Mouse (Mus musculus): ENCODE results near the gene Sync. TPM values are rescaled to one million over a fixed set of nuclear protein-coding genes. Genes with fewer than 3 reads are reported as not detected.

The Sync gene
- total and polyA plus RNA-seq, 3 experiments, result 0.16 TPM; not detected in 2

- no peaks in the 10 kb centered on the region for H3K36me3 ChIP-seq (replicated peaks in 1 of 2; ENCODE audit: control insufficient read depth in 1 of 2, insufficient read depth in 1 of 2, low read length in 1 of 2)
- no peaks in the 10 kb centered on the region for H3K4me1 ChIP-seq (ENCODE audit: control insufficient read depth in 1 of 2, insufficient read depth in 2 of 2)
- dilution Hi-C loops (cut with MboI; ENCODE audit: extremely low pct_ligation_motif_present, extremely low pct_unique_long_range_greater_than_20kb, low sequenced_read_pairs) (no loop called here), in situ Hi-C loops (cut with MboI; ENCODE audit: low pct_ligation_motif_present, low pct_unique_long_range_greater_than_20kb, low sequenced_read_pairs) (no loop called here)
- no peak for DNase-seq (ENCODE audit: extremely low read depth)
- H3K9ac ChIP-seq (ENCODE audit: insufficient read depth, low read depth), result no peak overlapping the region
- no peak overlapping the region for H3K27ac ChIP-seq (ENCODE audit: insufficient read depth, low read depth)
- no peak for TF ChIP-seq KAT2A (IDR thresholded peaks at IDR 0.05; ENCODE audit: insufficient replicate concordance, low read length)
- no peak for TF ChIP-seq MXI1 (IDR thresholded peaks at IDR 0.05; ENCODE audit: low read depth, low read length)
- no peak for TF ChIP-seq MAX (IDR thresholded peaks at IDR 0.05; ENCODE audit: low read length)
- no peak for TF ChIP-seq ELF1 (IDR thresholded peaks at IDR 0.05; ENCODE audit: low read depth, low read length)
- no peak for TF ChIP-seq ETS1 (conservative IDR thresholded peaks at IDR 0.05; ENCODE audit: low read depth, low read length)
- TF ChIP-seq NELFE (IDR thresholded peaks at IDR 0.05; ENCODE audit: low read depth, low read length), result no peak
- TF ChIP-seq MAZ (IDR thresholded peaks at IDR 0.05; ENCODE audit: low read depth, low read length), result no peak
- no peak for TF ChIP-seq CTCF (conservative IDR thresholded peaks at IDR 0.05 in 1 of 2, IDR thresholded peaks at IDR 0.05 in 1 of 2; ENCODE audit: low read depth in 2 of 2, low read length in 2 of 2)
- TF ChIP-seq PAX5 (IDR thresholded peaks at IDR 0.05; ENCODE audit: low read length), result no peak
- TF ChIP-seq CHD2 (IDR thresholded peaks at IDR 0.05; ENCODE audit: low read length), result no peak
- TF ChIP-seq TBP (conservative IDR thresholded peaks at IDR 0.05; ENCODE audit: low read depth, low read length), result no peak
- TF ChIP-seq SIN3A (IDR thresholded peaks at IDR 0.05; ENCODE audit: low read length), result no peak
- H3K4me3 ChIP-seq (replicated peaks in 1 of 3; ENCODE audit: low read depth in 2 of 3, low read length in 2 of 3, poor library complexity in 1 of 3), result no peak overlapping the region
- H3K79me2 ChIP-seq (replicated peaks; ENCODE audit: control insufficient read depth, extremely low read depth, insufficient read depth, poor library complexity, severe bottlenecking), result no peaks in the 10 kb centered on the region
- H3K4me2 ChIP-seq (ENCODE audit: insufficient read depth, low read depth, poor library complexity, severe bottlenecking), result no peak overlapping the region
- H3K9me3 ChIP-seq (replicated peaks; ENCODE audit: low read length), result peaks cover 2% of the 10 kb centered on the region
- H3K27me3 ChIP-seq (replicated peaks), result no peaks in the 10 kb centered on the region
Measured at GRCm38 (mm10) chr4:129296066-129296465, 8.6 kb downstream of the Sync start.

GRCm38 (mm10) chr4:129297724-129298123, 10.3 kb downstream of the Sync start:
- TF ChIP-seq ELF1 (IDR thresholded peaks at IDR 0.05; ENCODE audit: low read depth, low read length) (no peak), E2F4 (IDR thresholded peaks at IDR 0.05; ENCODE audit: insufficient replicate concordance, low read depth, low read length) (no peak), MAZ (IDR thresholded peaks at IDR 0.05; ENCODE audit: low read depth, low read length) (no peak), BHLHE40 (IDR thresholded peaks at IDR 0.05; ENCODE audit: low read depth, low read length) (no peak), ZNF384 (IDR thresholded peaks at IDR 0.05; ENCODE audit: low read depth, low read length) (no peak), RCOR1 (conservative IDR thresholded peaks at IDR 0.05; ENCODE audit: low read depth, low read length) (no peak), EP300 (IDR thresholded peaks at IDR 0.05; ENCODE audit: low read length) (no peak), HCFC1 (IDR thresholded peaks at IDR 0.05; ENCODE audit: low read depth, low read length) (no peak), CHD1 (IDR thresholded peaks at IDR 0.05; ENCODE audit: low read depth, low read length) (no peak), NRF1 (IDR thresholded peaks at IDR 0.05; ENCODE audit: low read depth, low read length) (no peak), TCF12 (IDR thresholded peaks at IDR 0.05; ENCODE audit: low read depth, low read length) (no peak), PAX5 (IDR thresholded peaks at IDR 0.05; ENCODE audit: low read length) (no peak), ZKSCAN1 (IDR thresholded peaks at IDR 0.05; ENCODE audit: borderline replicate concordance, low read depth, low read length) (no peak), MAX (IDR thresholded peaks at IDR 0.05; ENCODE audit: low read length) (no peak), JUND (conservative IDR thresholded peaks at IDR 0.05; ENCODE audit: low read depth, low read length) (no peak)
- no peak for DNase-seq (ENCODE audit: extremely low read depth)
- in situ Hi-C loops (cut with MboI; ENCODE audit: low pct_ligation_motif_present, low pct_unique_long_range_greater_than_20kb, low sequenced_read_pairs) (no loop called here), dilution Hi-C loops (cut with MboI; ENCODE audit: extremely low pct_ligation_motif_present, extremely low pct_unique_long_range_greater_than_20kb, low sequenced_read_pairs) (no loop called here)
- H3K79me2 ChIP-seq (replicated peaks; ENCODE audit: control insufficient read depth, extremely low read depth, insufficient read depth, poor library complexity, severe bottlenecking), result no peaks in the 10 kb centered on the region
- no peaks in the 10 kb centered on the region for H3K4me1 ChIP-seq (ENCODE audit: control insufficient read depth in 1 of 2, insufficient read depth in 2 of 2)
- peaks cover 10% of the 10 kb centered on the region for H3K9me3 ChIP-seq (replicated peaks; ENCODE audit: low read length)
- no peak overlapping the region for H3K27ac ChIP-seq (ENCODE audit: insufficient read depth, low read depth)
- H3K27me3 ChIP-seq (replicated peaks), result no peaks in the 10 kb centered on the region
- no peak overlapping the region for H3K4me2 ChIP-seq (ENCODE audit: insufficient read depth, low read depth, poor library complexity, severe bottlenecking)
- no peaks in the 10 kb centered on the region for H3K36me3 ChIP-seq (replicated peaks in 1 of 2; ENCODE audit: control insufficient read depth in 1 of 2, insufficient read depth in 1 of 2, low read length in 1 of 2)
- H3K9ac ChIP-seq (ENCODE audit: insufficient read depth, low read depth), result no peak overlapping the region
- H3K4me3 ChIP-seq (replicated peaks in 1 of 3; ENCODE audit: low read depth in 2 of 3, low read length in 2 of 3, poor library complexity in 1 of 3), result no peak overlapping the region

Data from CH12.LX (cell line).